Mouse (Mus musculus) forebrain, postnatal 0 days (tissue): ENCODE results near the gene Mrpl54. TPM values are rescaled to one million over a fixed set of nuclear protein-coding genes. Genes with fewer than 3 reads are reported as not detected.

ENCODE experiments used
- ATAC-seq: fragments of 200-750 bp; cut with Nextera tagmentation; 2 replicates; pipeline ENCODE4 v1.8.0; 2017; ENCODE audit warnings: mild to moderate bottlenecking, moderate library complexity
- DNase-seq: peaks from one replicate; pipeline ENCODE4 v3.0.0-alpha.2; 2015
- H3K27ac ChIP-seq: fragments of 300-500 bp; sonication (generic); 2 replicates; pipeline ENCODE4 v1.5.1; 2014; ENCODE audit warnings: low read depth, mild to moderate bottlenecking, antibody characterized with exemption, low read length, moderate library complexity, mixed read lengths
- H3K27me3 ChIP-seq: fragments of 300-500 bp; sonication (generic); 2 replicates; pipeline ENCODE4 v1.6.1; 2014; ENCODE audit warnings: mild to moderate bottlenecking, low read length, mixed read lengths; ENCODE audit not compliant: insufficient read depth
- H3K36me3 ChIP-seq: fragments of 300-500 bp; sonication (generic); 2 replicates; pipeline ENCODE4 v1.6.1; 2014; ENCODE audit warnings: mild to moderate bottlenecking, moderate library complexity; ENCODE audit not compliant: insufficient read depth
- H3K4me1 ChIP-seq: fragments of 300-500 bp; sonication (generic); 2 replicates; pipeline ENCODE4 v1.6.1; 2014; ENCODE audit warnings: antibody characterized with exemption; ENCODE audit not compliant: insufficient read depth
- H3K4me2 ChIP-seq: fragments of 300-500 bp; sonication (generic); 2 replicates; pipeline ENCODE4 v1.6.1; 2014; ENCODE audit warnings: low read depth, mild to moderate bottlenecking, moderate library complexity
- H3K4me3 ChIP-seq: fragments of 300-500 bp; sonication (generic); 2 replicates; pipeline ENCODE4 v1.5.1; 2014; ENCODE audit warnings: low read depth, low read length, mixed read lengths
- H3K9ac ChIP-seq: fragments of 300-500 bp; sonication (generic); 2 replicates; pipeline ENCODE4 v1.6.1; 2014; ENCODE audit warnings: mild to moderate bottlenecking
- H3K9me3 ChIP-seq: fragments of 300-500 bp; sonication (generic); 2 replicates; pipeline ENCODE4 v1.6.1; 2016; ENCODE audit warnings: low read length
- CTCF ChIP-seq: sonication (generic); IDR thresholded peaks from 2 replicates; pipeline ENCODE4 v1.5.1; 2016; ENCODE audit warnings: antibody characterized with exemption, control low read depth, low read depth
- WGBS: fragments of 180-500 bp; shearing (Covaris S2); extraction: QIAGEN DNeasy Blood & Tissue Kit; methylation state at CpG from one replicate; pipeline ENCODE4 v1.1.7; 2014; 5-methylcytosine and 5-hydroxymethylcytosine counted together
- polyA plus RNA-seq: library from polyadenylated mRNA; unstranded; fragments of >200 nt; fragmentation: Nextera tagmentation; extraction: Ambion mirVana; gene quantifications from 2 replicates; pipeline ENCODE4 v1.2.1, GENCODE M21; 2015
- total RNA-seq: library from RNA; depleted of rRNA; stranded (reverse); fragments of >200 nt; gene quantifications from 2 replicates; pipeline ENCODE4 v1.2.3, GENCODE M21; 2014

The Mrpl54 gene
- total and polyA plus RNA-seq, 2 experiments from 2014 or later: 94.9 to 134 TPM

- 85% methylated on average over 8 of the region's 8 CpGs for WGBS
- Histone ChIP-seq H3K4me3 (no peak overlapping the region), H3K9me3 (no peaks in the 10 kb centered on the region), H3K9ac (no peak overlapping the region), H3K36me3 (peaks cover 16% of the 10 kb centered on the region), H3K4me1 (peaks cover 3% of the 10 kb centered on the region; the same call in 1 of the 2 replicates), H3K27ac (no peak overlapping the region), H3K27me3 (no peaks in the 10 kb centered on the region), H3K4me2 (no peak overlapping the region)
- DNase-seq (no peak), ATAC-seq (no peak)
- no peak for TF ChIP-seq CTCF
These were observed 17.3 kb downstream of the Mrpl54 start for GRCm38 (mm10) chr10:81249442-81249841.

- H3K9me3 ChIP-seq: no peaks in the 10 kb centered on the region
- no peak overlapping the region for H3K27ac ChIP-seq
- H3K4me1 ChIP-seq: no peaks in the 10 kb centered on the region
- ATAC-seq (no peak), DNase-seq (no peak)
- 100% methylated on average over 2 of the region's 2 CpGs for WGBS
- H3K4me3 ChIP-seq: no peak overlapping the region
- no peaks in the 10 kb centered on the region for H3K27me3 ChIP-seq
- H3K9ac ChIP-seq: no peak overlapping the region
- no peak overlapping the region for H3K4me2 ChIP-seq
- H3K36me3 ChIP-seq: peaks cover 20% of the 10 kb centered on the region
- TF ChIP-seq CTCF: no peak
These were observed 18.9 kb downstream of the Mrpl54 start for GRCm38 (mm10) chr10:81247804-81248203.

GRCm38 (mm10) chr10:81245166-81245565 is 21.6 kb downstream of the Mrpl54 start:
- H3K27ac ChIP-seq: no peak overlapping the region
- TF ChIP-seq CTCF: no peak
- no peak for ATAC-seq
- no peak overlapping the region for H3K4me3 ChIP-seq
- H3K4me2 ChIP-seq: no peak overlapping the region
- no peaks in the 10 kb centered on the region for H3K9me3 ChIP-seq
- no peaks in the 10 kb centered on the region for H3K4me1 ChIP-seq
- no peak overlapping the region for H3K9ac ChIP-seq
- DNase-seq: no peak
- H3K36me3 ChIP-seq: peaks cover 20% of the 10 kb centered on the region
- peaks cover 2% of the 10 kb centered on the region; the same call in 1 of the 2 replicates for H3K27me3 ChIP-seq
- WGBS: 92% methylated on average over 6 of the region's 6 CpGs

GRCm38 (mm10) chr10:81244595-81244994 is 22.1 kb downstream of the Mrpl54 start:
- peaks cover 18% of the 10 kb centered on the region for H3K36me3 ChIP-seq
- DNase-seq (peak; percentile 75), ATAC-seq (peak; percentile 83)
- H3K4me3 ChIP-seq: no peak overlapping the region
- H3K27me3 ChIP-seq: peaks cover 4% of the 10 kb centered on the region; the same call in 1 of the 2 replicates
- no peak overlapping the region for H3K9ac ChIP-seq
- H3K27ac ChIP-seq: no peak overlapping the region
- H3K4me1 ChIP-seq: no peaks in the 10 kb centered on the region
- no peaks in the 10 kb centered on the region for H3K9me3 ChIP-seq
- 9% methylated on average over 17 of the region's 17 CpGs for WGBS
- peak; percentile 94 for TF ChIP-seq CTCF
- H3K4me2 ChIP-seq: no peak overlapping the region

- Histone ChIP-seq H3K4me3 (no peak overlapping the region), H3K27ac (no peak overlapping the region), H3K4me1 (no peaks in the 10 kb centered on the region), H3K4me2 (no peak overlapping the region), H3K27me3 (peaks cover 4% of the 10 kb centered on the region; the same call in 1 of the 2 replicates), H3K36me3 (peaks cover 15% of the 10 kb centered on the region), H3K9ac (no peak overlapping the region), H3K9me3 (no peaks in the 10 kb centered on the region)
- DNase-seq: no peak
- TF ChIP-seq CTCF: no peak
- 82% methylated on average over 4 of the region's 4 CpGs for WGBS
- ATAC-seq: peak; percentile 5
These were observed 22.6 kb downstream of the Mrpl54 start for GRCm38 (mm10) chr10:81244146-81244545.

GRCm38 (mm10) chr10:81242021-81242420 is 24.7 kb downstream of the Mrpl54 start:
- H3K4me2 ChIP-seq: no peak overlapping the region
- H3K9me3 ChIP-seq: no peaks in the 10 kb centered on the region
- DNase-seq: no peak
- peaks cover 4% of the 10 kb centered on the region; the same call in 1 of the 2 replicates for H3K27me3 ChIP-seq
- 93% methylated on average over 16 of the region's 16 CpGs for WGBS
- no peak for TF ChIP-seq CTCF
- H3K9ac ChIP-seq: no peak overlapping the region
- no peak for ATAC-seq
- H3K36me3 ChIP-seq: peaks cover 8% of the 10 kb centered on the region
- H3K4me3 ChIP-seq: no peak overlapping the region
- no peaks in the 10 kb centered on the region for H3K4me1 ChIP-seq
- H3K27ac ChIP-seq: no peak overlapping the region

GRCm38 (mm10) chr10:81240876-81241275 is 25.9 kb downstream of the Mrpl54 start:
- Histone ChIP-seq H3K36me3 (peaks cover 7% of the 10 kb centered on the region; the same call in 1 of the 2 replicates), H3K4me3 (no peak overlapping the region), H3K27ac (no peak overlapping the region), H3K27me3 (peaks cover 4% of the 10 kb centered on the region; the same call in 1 of the 2 replicates), H3K4me1 (no peaks in the 10 kb centered on the region), H3K9me3 (no peaks in the 10 kb centered on the region), H3K9ac (no peak overlapping the region), H3K4me2 (no peak overlapping the region)
- peak; percentile 74 for TF ChIP-seq CTCF
- DNase-seq: peak; percentile 72
- ATAC-seq: peak; percentile 25; the same call in 1 of the 2 replicates
- 20% methylated on average over 13 of the region's 13 CpGs for WGBS

GRCm38 (mm10) chr10:81238618-81239017 is 28.1 kb downstream of the Mrpl54 start:
- 80% methylated on average over 2 of the region's 2 CpGs for WGBS
- 0 out of 2 replicates have a peak, but pooled peaks cover 2% of the 10 kb centered on the region for H3K4me1 ChIP-seq
- DNase-seq: no peak

More at GRCm38 (mm10) chr10:81238618-81239017, 28.1 kb downstream of the Mrpl54 start:
- TF ChIP-seq CTCF: no peak
- Histone ChIP-seq H3K27ac (no peak overlapping the region), H3K4me3 (no peak overlapping the region), H3K9ac (no peak overlapping the region), H3K4me2 (no peak overlapping the region), H3K9me3 (no peaks in the 10 kb centered on the region), H3K27me3 (peaks cover 4% of the 10 kb centered on the region; the same call in 1 of the 2 replicates), H3K36me3 (peaks cover 7% of the 10 kb centered on the region; the same call in 1 of the 2 replicates)
- no peak for ATAC-seq
